Mouse (Mus musculus): ENCODE results near the gene Rbl2. TPM values are rescaled to one million over a fixed set of nuclear protein-coding genes. Genes with fewer than 3 reads are reported as not detected.

Rbl2 gene
- polyA plus RNA-seq, 1 experiment from 2014 or later, result 14.8 TPM

DNA sequence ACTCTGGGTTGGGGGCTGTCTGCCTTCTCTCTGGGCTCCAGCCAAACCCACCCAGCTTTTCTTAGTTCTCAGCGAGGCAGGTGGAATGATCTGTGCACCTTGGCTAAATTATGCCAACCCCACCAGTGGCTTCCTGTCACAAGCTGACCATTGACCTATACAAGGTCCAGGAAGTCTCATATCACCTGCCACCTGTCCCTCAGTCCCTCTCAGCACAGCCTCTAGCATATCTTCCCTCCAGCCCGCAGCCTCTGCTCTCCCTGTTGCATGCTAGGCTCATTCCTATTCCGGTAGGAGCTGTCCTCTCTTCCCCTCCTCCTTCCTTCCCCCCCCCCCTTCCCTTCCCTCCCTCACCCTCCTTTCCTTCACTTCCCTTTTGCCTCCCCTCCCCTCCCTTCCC lies 79.4 kb downstream of the Rbl2 start:
- ATAC-seq (replicated peaks; ENCODE audit: low FRiP score, low read depth) (no peak), DNase-seq (ENCODE audit: low spot score) (no peak)
- no peak for TF ChIP-seq CTCF (IDR thresholded peaks at IDR 0.05; ENCODE audit: low read depth)
- WGBS, result 53% methylated on average over 3 of the region's 3 CpGs
- no peak overlapping the region for H3K4me3 ChIP-seq (replicated peaks; ENCODE audit: low read depth, low read length)
- peaks cover 9% of the 10 kb centered on the region; the same call in 1 of the 2 replicates for H3K4me1 ChIP-seq (replicated peaks; ENCODE audit: insufficient read depth, low read length)
- no peaks in the 10 kb centered on the region for H3K9me3 ChIP-seq (replicated peaks; ENCODE audit: low read length)
- H3K4me2 ChIP-seq (ENCODE audit: low read length), result peak overlapping the region; percentile 54; the same call in 1 of the 2 replicates
- no peaks in the 10 kb centered on the region for H3K36me3 ChIP-seq (ENCODE audit: insufficient read depth, low read length)
- no peaks in the 10 kb centered on the region for H3K27me3 ChIP-seq (ENCODE audit: insufficient read depth, low read length)
- H3K9ac ChIP-seq (ENCODE audit: low read depth, low read length), result no peak overlapping the region
- H3K27ac ChIP-seq, result no peak overlapping the region

DNA sequence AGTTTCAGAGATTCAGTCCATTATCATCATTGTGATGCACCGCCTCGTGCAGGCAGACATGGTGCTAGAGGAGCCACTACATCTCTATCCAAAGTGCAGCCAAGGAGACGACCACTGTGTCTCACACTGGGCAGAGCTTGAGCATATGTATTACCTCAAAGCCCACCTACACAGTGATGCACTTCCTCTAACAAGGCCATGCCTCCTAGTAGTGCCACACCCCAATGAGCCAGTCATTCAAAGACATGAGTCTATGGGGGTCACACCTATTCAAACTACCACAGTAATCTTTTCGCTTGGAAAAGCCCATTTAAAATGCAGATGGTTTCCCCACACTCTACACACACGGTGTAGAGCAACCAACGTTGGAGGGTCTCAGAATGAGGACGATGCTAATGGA lies 81.7 kb downstream of the Rbl2 start:
- WGBS, result 92% methylated on average over 7 of the region's 7 CpGs
- no peak for TF ChIP-seq CTCF (IDR thresholded peaks at IDR 0.05; ENCODE audit: low read depth)
- Histone ChIP-seq H3K27ac (no peak overlapping the region), H3K9ac (ENCODE audit: low read depth, low read length) (no peak overlapping the region), H3K4me1 (replicated peaks; ENCODE audit: insufficient read depth, low read length) (peaks cover 9% of the 10 kb centered on the region; the same call in 1 of the 2 replicates), H3K27me3 (ENCODE audit: insufficient read depth, low read length) (no peaks in the 10 kb centered on the region), H3K36me3 (ENCODE audit: insufficient read depth, low read length) (no peaks in the 10 kb centered on the region), H3K4me3 (replicated peaks; ENCODE audit: low read depth, low read length) (no peak overlapping the region), H3K9me3 (replicated peaks; ENCODE audit: low read length) (no peaks in the 10 kb centered on the region), H3K4me2 (ENCODE audit: low read length) (no peak overlapping the region)
- no peak for DNase-seq (ENCODE audit: low spot score)
- no peak for ATAC-seq (replicated peaks; ENCODE audit: low FRiP score, low read depth)

GRCm38 (mm10) chr8:91153831-91154230 lies 84.0 kb downstream of the Rbl2 start:
- peak; percentile 43; the same call in 1 of the 2 replicates for TF ChIP-seq CTCF (IDR thresholded peaks at IDR 0.05; ENCODE audit: low read depth)
- Histone ChIP-seq H3K4me3 (replicated peaks; ENCODE audit: low read depth, low read length) (no peak overlapping the region), H3K4me2 (ENCODE audit: low read length) (no peak overlapping the region), H3K9ac (ENCODE audit: low read depth, low read length) (no peak overlapping the region), H3K9me3 (replicated peaks; ENCODE audit: low read length) (no peaks in the 10 kb centered on the region), H3K27me3 (ENCODE audit: insufficient read depth, low read length) (no peaks in the 10 kb centered on the region), H3K4me1 (replicated peaks; ENCODE audit: insufficient read depth, low read length) (peaks cover 2% of the 10 kb centered on the region; the same call in 1 of the 2 replicates), H3K36me3 (ENCODE audit: insufficient read depth, low read length) (no peaks in the 10 kb centered on the region), H3K27ac (no peak overlapping the region)
- ATAC-seq (replicated peaks; ENCODE audit: low FRiP score, low read depth), result no peak
- no peak for DNase-seq (ENCODE audit: low spot score)
- 75% methylated on average over 3 of the region's 3 CpGs for WGBS

- no peak overlapping the region for H3K9ac ChIP-seq (ENCODE audit: low read depth, low read length)
Observed at GRCm38 (mm10) chr8:91154564-91154963, 84.7 kb downstream of the Rbl2 start.

DNA sequence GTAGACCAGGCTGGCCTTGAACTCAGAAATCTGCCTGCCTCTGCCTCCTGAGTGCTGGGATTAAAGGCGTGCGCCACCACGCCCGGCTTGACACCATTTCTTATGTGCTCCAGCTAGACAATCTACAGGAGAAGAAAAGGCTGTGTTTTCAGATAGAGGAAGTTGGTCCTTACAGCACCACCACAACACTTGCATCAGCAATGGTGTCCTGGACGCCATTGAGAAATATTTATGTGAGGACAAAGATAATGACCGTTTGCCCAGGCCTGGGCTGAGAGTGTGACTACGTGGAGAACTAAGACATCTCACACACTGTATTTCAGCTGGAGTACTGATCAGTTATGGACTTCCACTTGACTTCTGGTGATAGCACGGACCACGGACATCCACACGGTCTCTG lies 88.8 kb downstream of the Rbl2 start:
- 93% methylated on average over 10 of the region's 10 CpGs for WGBS

More at GRCm38 (mm10) chr8:91154564-91154963, 84.7 kb downstream of the Rbl2 start:
- Histone ChIP-seq H3K27ac (no peak overlapping the region), H3K4me1 (replicated peaks; ENCODE audit: insufficient read depth, low read length) (no peaks in the 10 kb centered on the region), H3K27me3 (ENCODE audit: insufficient read depth, low read length) (no peaks in the 10 kb centered on the region), H3K9me3 (replicated peaks; ENCODE audit: low read length) (no peaks in the 10 kb centered on the region), H3K4me2 (ENCODE audit: low read length) (no peak overlapping the region), H3K36me3 (ENCODE audit: insufficient read depth, low read length) (no peaks in the 10 kb centered on the region), H3K4me3 (replicated peaks; ENCODE audit: low read depth, low read length) (no peak overlapping the region)
- peak; percentile 67 for TF ChIP-seq CTCF (IDR thresholded peaks at IDR 0.05; ENCODE audit: low read depth)
- peak; percentile 51; the same call in 1 of the 2 replicates for ATAC-seq (replicated peaks; ENCODE audit: low FRiP score, low read depth)
- peak; percentile 73 for DNase-seq (ENCODE audit: low spot score)
- 51% methylated on average over 6 of the region's 6 CpGs for WGBS

GRCm38 (mm10) chr8:91159959-91160800 lies 90.3 kb downstream of the Rbl2 start:
- TF ChIP-seq CTCF (IDR thresholded peaks at IDR 0.05; ENCODE audit: low read depth), result no peak
- 60% methylated on average over 15 of the region's 15 CpGs for WGBS
- no peak overlapping the region for H3K4me3 ChIP-seq (replicated peaks; ENCODE audit: low read depth, low read length)
- H3K9ac ChIP-seq (ENCODE audit: low read depth, low read length), result no peak overlapping the region
- no peak overlapping the region for H3K4me2 ChIP-seq (ENCODE audit: low read length)
- ATAC-seq (replicated peaks; ENCODE audit: low FRiP score, low read depth), result no peak
- H3K4me1 ChIP-seq (replicated peaks; ENCODE audit: insufficient read depth, low read length), result no peaks in the 10 kb centered on the region
- H3K27me3 ChIP-seq (ENCODE audit: insufficient read depth, low read length), result no peaks in the 10 kb centered on the region
- no peaks in the 10 kb centered on the region for H3K36me3 ChIP-seq (ENCODE audit: insufficient read depth, low read length)
- DNase-seq (ENCODE audit: low spot score), result no peak
- no peaks in the 10 kb centered on the region for H3K9me3 ChIP-seq (replicated peaks; ENCODE audit: low read length)
- H3K27ac ChIP-seq, result no peak overlapping the region

More for the DNA sequence above, 88.8 kb downstream of the Rbl2 start:
- H3K4me2 ChIP-seq (ENCODE audit: low read length), result no peak overlapping the region
- H3K36me3 ChIP-seq (ENCODE audit: insufficient read depth, low read length), result no peaks in the 10 kb centered on the region
- DNase-seq (ENCODE audit: low spot score) (no peak), ATAC-seq (replicated peaks; ENCODE audit: low FRiP score, low read depth) (no peak)
- no peak overlapping the region for H3K4me3 ChIP-seq (replicated peaks; ENCODE audit: low read depth, low read length)
- H3K27ac ChIP-seq, result no peak overlapping the region
- no peaks in the 10 kb centered on the region for H3K27me3 ChIP-seq (ENCODE audit: insufficient read depth, low read length)
- H3K9ac ChIP-seq (ENCODE audit: low read depth, low read length), result no peak overlapping the region
- no peaks in the 10 kb centered on the region for H3K4me1 ChIP-seq (replicated peaks; ENCODE audit: insufficient read depth, low read length)
- TF ChIP-seq CTCF (IDR thresholded peaks at IDR 0.05; ENCODE audit: low read depth), result no peak
- H3K9me3 ChIP-seq (replicated peaks; ENCODE audit: low read length), result no peaks in the 10 kb centered on the region

Data from kidney, postnatal 0 days (tissue).